Comparison of ENCODE assay signal across 8 mouse cellular contexts in genomic region chr19:42316525-42316924, GRCm38 (mm10).
DNase-seq lines count a peak whose midpoint lies in the region; ATAC-seq and TF ChIP-seq lines count a peak whose summit lies in the region.

No protein-coding gene starts in this region.

- H3K27ac ChIP-seq in lung, embryonic 16.5 days (ENCODE audit: low read length), result no peak overlapping the region
- 0 out of 2 replicates have a peak overlapping the region, but pooled peaks have one; percentile 55 for H3K27ac ChIP-seq in hindbrain, embryonic 12.5 days
- peak overlapping the region; percentile 88 for H3K27ac ChIP-seq in neural tube, embryonic 13.5 days (replicated peaks)

- no peak for TF ChIP-seq CTCF in lung, adult 2 months (IDR thresholded peaks at IDR 0.05; ENCODE audit: insufficient read depth, low read length)

- peaks cover 2% of the 10 kb centered on the region; the same call in 1 of the 2 replicates for H3K27me3 ChIP-seq in lung, embryonic 16.5 days (ENCODE audit: control insufficient read depth, insufficient read depth, low read depth, low read length)
- 0 out of 2 replicates have a peak, but pooled peaks cover 5% of the 10 kb centered on the region for H3K27me3 ChIP-seq in hindbrain, embryonic 12.5 days
- no peaks in the 10 kb centered on the region; the same call in 1 of the 2 replicates for H3K27me3 ChIP-seq in neural tube, embryonic 13.5 days

- H3K36me3 ChIP-seq in lung, embryonic 16.5 days (ENCODE audit: control insufficient read depth, insufficient read depth, low read length), result no peaks in the 10 kb centered on the region
- no peaks in the 10 kb centered on the region for H3K36me3 ChIP-seq in hindbrain, embryonic 12.5 days
- H3K36me3 ChIP-seq in neural tube, embryonic 13.5 days, result no peaks in the 10 kb centered on the region

- H3K9me3 ChIP-seq in lung, embryonic 16.5 days (ENCODE audit: control insufficient read depth, low read length), result no peaks in the 10 kb centered on the region
- H3K9me3 ChIP-seq in hindbrain, embryonic 12.5 days (replicated peaks), result no peaks in the 10 kb centered on the region
- no peaks in the 10 kb centered on the region for H3K9me3 ChIP-seq in neural tube, embryonic 13.5 days

- ATAC-seq in lung, embryonic 16.5 days (ENCODE audit: low read depth), result peak; percentile 57
- no peak for ATAC-seq in hindbrain, embryonic 12.5 days (ENCODE audit: low FRiP score)
- peak; percentile 36; the same call in 1 of the 2 replicates for ATAC-seq in neural tube, embryonic 13.5 days (ENCODE audit: low read depth)

- TF ChIP-seq POLR2A in lung, adult 2 months (IDR thresholded peaks at IDR 0.05; ENCODE audit: borderline replicate concordance, extremely low read depth, low read depth, low read length), result no peak

- whole genome bisulfite sequencing in lung, embryonic 16.5 days, result 72% methylated on average over 2 of the region's 2 CpGs
- WGBS in lung, adult 2 months, result 74% methylated on average over 2 of the region's 2 CpGs
- WGBS in hindbrain, embryonic 12.5 days, result 85% methylated on average over 2 of the region's 2 CpGs
- WGBS in neural tube, embryonic 13.5 days, result 75% methylated on average over 2 of the region's 2 CpGs

- no peak overlapping the region for H3K4me2 ChIP-seq in lung, embryonic 16.5 days (ENCODE audit: low read depth, low read length)
- H3K4me2 ChIP-seq in hindbrain, embryonic 12.5 days (replicated peaks), result no peak overlapping the region
- H3K4me2 ChIP-seq in neural tube, embryonic 13.5 days, result no peak overlapping the region

- peaks cover 10% of the 10 kb centered on the region; the same call in 1 of the 2 replicates for H3K4me1 ChIP-seq in lung, embryonic 16.5 days (replicated peaks; ENCODE audit: control insufficient read depth, insufficient read depth, low read length)
- H3K4me1 ChIP-seq in lung, adult 2 months (ENCODE audit: control insufficient read depth, insufficient read depth, low read length), result no peaks in the 10 kb centered on the region
- peaks cover 43% of the 10 kb centered on the region for H3K4me1 ChIP-seq in hindbrain, embryonic 12.5 days
- peaks cover 76% of the 10 kb centered on the region for H3K4me1 ChIP-seq in neural tube, embryonic 13.5 days (replicated peaks)

- H3K9ac ChIP-seq in lung, embryonic 16.5 days (ENCODE audit: low read length), result no peak overlapping the region
- H3K9ac ChIP-seq in hindbrain, embryonic 12.5 days, result no peak overlapping the region
- no peak overlapping the region for H3K9ac ChIP-seq in neural tube, embryonic 13.5 days

- H3K4me3 ChIP-seq in lung, embryonic 16.5 days (ENCODE audit: low read length), result no peak overlapping the region
- H3K4me3 ChIP-seq in lung, adult 2 months (replicated peaks; ENCODE audit: extremely low read depth, low read depth, low read length), result no peak overlapping the region
- H3K4me3 ChIP-seq in hindbrain, embryonic 12.5 days, result no peak overlapping the region
- H3K4me3 ChIP-seq in neural tube, embryonic 13.5 days, result no peak overlapping the region

- peak; percentile 54 for DNase-seq in adrenal gland, postnatal 10 days
- DNase-seq in adrenal gland, postnatal 14 days, result no peak
- no peak for DNase-seq in lung, adult 2 months
- DNase-seq in ovary, postnatal 14 days (ENCODE audit: low spot score), result no peak
- DNase-seq in T-cell, adult 2 months (ENCODE audit: low spot score), result no peak
